Mouse (Mus musculus): Measurements from ENCODE around the gene Nadk. TPM values are rescaled to one million over a fixed set of nuclear protein-coding genes. Genes with fewer than 3 reads are reported as not detected.

Gene Nadk
- total RNA-seq (2023), result 100 to 1,000 TPM; 507 to 539 TPM

GRCm38 (mm10) chr4:155561661-155562442 lies at the start of gene Nadk:
Gene Nadk, plus strand, starts transcription at chr4:155562378.

GRCm38 (mm10) chr4:155601091-155601996 lies 39.2 kb downstream of the Nadk start, which contains the start of gene Slc35e2:
Gene Slc35e2, plus strand, starts transcription at chr4:155601416.

GRCm38 (mm10) chr4:155624338-155625291 lies 62.4 kb downstream of the Nadk start, which contains the start of gene Cdk11b:
Gene Cdk11b, plus strand, starts transcription at chr4:155624854.

Other genes starting within 250 kb of the Nadk start
- under 1 TPM in 1 of 2 experiments, not detected in 1; 0.81 TPM for gene Prkcz, start 201.0 kb upstream of the Nadk start, total RNA-seq (2023)
- not detected for gene Gabrd, start 164.3 kb upstream of the Nadk start, total RNA-seq (2023)
- gene Cfap74, start 153.2 kb upstream of the Nadk start, total RNA-seq (2023), result under 1 TPM in 1 of 2 experiments, not detected in 1; 0.21 TPM
- not detected for gene Tmem52, start 93.3 kb upstream of the Nadk start, total RNA-seq (2023)
- 100 to 1,000 TPM; 329 to 370 TPM for gene Gnb1, start 71.0 kb upstream of the Nadk start, total RNA-seq (2023)
- 10 to 100 TPM; 14.0 to 16.4 TPM for gene Slc35e2, start 39.0 kb downstream of the Nadk start, total RNA-seq (2023)
- gene Cdk11b, start 62.5 kb downstream of the Nadk start, total RNA-seq (2023), result 100 to 1,000 TPM in 1 of 2 experiments, 10 to 100 TPM in 1; 95.9 to 117 TPM
- not detected for gene Gm10563, start 83.0 kb downstream of the Nadk start, total RNA-seq (2023)
- under 1 TPM in 1 of 2 experiments, not detected in 1; 0.36 TPM for gene Mmp23, start 91.0 kb downstream of the Nadk start, total RNA-seq (2023)
- 10 to 100 TPM; 39.5 to 42.6 TPM for gene Mib2, start 106.8 kb downstream of the Nadk start, total RNA-seq (2023)
- 1 to 10 TPM; 2.2 to 2.7 TPM for gene Fndc10, start 132.0 kb downstream of the Nadk start, total RNA-seq (2023)
- 10 to 100 TPM; 73.7 to 74.0 TPM for gene Ssu72, start 142.4 kb downstream of the Nadk start, total RNA-seq (2023)
- 1 to 10 TPM in 1 of 2 experiments, under 1 TPM in 1; 0.88 to 1.4 TPM for gene Tmem240, start 172.4 kb downstream of the Nadk start, total RNA-seq (2023)
- gene Atad3a, start 198.7 kb downstream of the Nadk start, total RNA-seq (2023), result 10 to 100 TPM; 24.2 to 24.6 TPM
- under 1 TPM in 1 of 2 experiments, not detected in 1; 0.21 TPM for gene Vwa1, start 212.3 kb downstream of the Nadk start, total RNA-seq (2023)
- gene Tmem88b, start 223.5 kb downstream of the Nadk start, total RNA-seq (2023), result not detected
- not detected for gene Ankrd65, start 228.1 kb downstream of the Nadk start, total RNA-seq (2023)
- 10 to 100 TPM; 51.0 to 54.8 TPM for gene Mrpl20, start 240.5 kb downstream of the Nadk start, total RNA-seq (2023)

Data from monocyte, adult 59 days (primary cell).